ENCODE assay signal across 29 mouse cellular contexts in the genomic region with DNA sequence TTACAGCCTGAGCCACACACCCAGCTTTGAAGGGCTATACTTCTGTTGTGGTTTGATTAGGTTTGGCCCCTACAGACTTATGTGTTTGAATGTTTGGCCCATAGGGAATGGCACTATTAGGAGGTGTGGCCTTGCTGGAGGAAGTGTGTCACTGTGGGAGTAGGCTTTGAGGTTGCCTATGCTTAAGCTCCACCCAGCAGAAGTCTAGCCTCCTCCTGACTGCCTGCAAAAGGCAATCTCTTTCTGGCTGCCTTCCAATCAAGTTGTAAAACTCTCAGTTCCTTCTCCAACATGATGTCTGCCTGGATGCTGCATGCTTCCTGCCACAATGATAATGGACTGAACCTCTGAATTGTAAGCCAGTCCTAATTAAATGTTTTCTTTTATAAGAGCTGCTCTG. TPM values are rescaled to one million over a fixed set of nuclear protein-coding genes. Genes with fewer than 3 reads are reported as not detected.
DNase-seq lines count a peak whose midpoint lies in the region; ATAC-seq and TF ChIP-seq lines count a peak whose summit lies in the region.
"Had no signal": no experiment of that assay in that cellular context is flagged by ENCODE, and none has a peak within 500 bp of the region (broad histone marks: within the 10 kb centered on the region; RNA-seq: fewer than 3 reads in every experiment).

No protein-coding gene starts in this region.

- no peaks in the 10 kb centered on the region for H3K36me3 ChIP-seq in midbrain, postnatal 0 days (ENCODE audit: insufficient read depth, low read length)
- no peaks in the 10 kb centered on the region for H3K36me3 ChIP-seq in midbrain, embryonic 13.5 days
- H3K36me3 ChIP-seq in limb, embryonic 14.5 days (ENCODE audit: control insufficient read depth, insufficient read depth, low read length): no peaks in the 10 kb centered on the region
- H3K36me3 ChIP-seq: forebrain, embryonic 15.5 days; hindbrain, embryonic 12.5 days had no signal

- no peak for TF ChIP-seq CTCF in midbrain, postnatal 0 days (IDR thresholded peaks at IDR 0.05)

- H3K4me1 ChIP-seq in midbrain, postnatal 0 days (ENCODE audit: insufficient read depth, low read length): no peaks in the 10 kb centered on the region
- 0 out of 2 replicates have a peak, but pooled peaks cover 5% of the 10 kb centered on the region for H3K4me1 ChIP-seq in midbrain, embryonic 13.5 days (replicated peaks)
- no peaks in the 10 kb centered on the region for H3K4me1 ChIP-seq in limb, embryonic 14.5 days (ENCODE audit: control insufficient read depth, insufficient read depth, low read length)
- H3K4me1 ChIP-seq: forebrain, embryonic 15.5 days; liver, embryonic 15.5 days had no signal

- TF ChIP-seq POLR2A in limb, embryonic 14.5 days (IDR thresholded peaks at IDR 0.05; ENCODE audit: borderline replicate concordance, extremely low read depth, insufficient read depth, insufficient read length): no peak

- ATAC-seq in midbrain, postnatal 0 days (ENCODE audit: low FRiP score): no peak
- no peak for ATAC-seq in midbrain, embryonic 13.5 days
- ATAC-seq in limb, embryonic 14.5 days (ENCODE audit: low FRiP score, low read depth): no peak
- ATAC-seq: forebrain, embryonic 15.5 days; inflammation-experienced regulatory T-cells, adult 6 months had no signal

- DNase-seq in heart, adult 11 months: peak; percentile 10
- DNase-seq in heart, adult 9 months (ENCODE audit: low spot score in 2 of 2): no peak
- DNase-seq in midbrain, postnatal 0 days (ENCODE audit: low spot score): peak; percentile 12
- peak; percentile 55 for DNase-seq in ZHBTc4 (ENCODE audit: low read depth, low spot score)
- peak; percentile 59 for DNase-seq in limb, embryonic 14.5 days (ENCODE audit: low spot score)
- DNase-seq in urinary bladder, postnatal 36 days (ENCODE audit: low spot score in 2 of 2): no peak
- DNase-seq in embryo, embryonic 10.5 days (ENCODE audit: low spot score): no peak
- DNase-seq: adrenal gland, adult 2 months; B cell, adult 2 months; cerebellum, adult 11 months; cerebellum, postnatal 14 days; kidney, postnatal 36 days; left cerebral cortex, postnatal 4 days; lung, postnatal 36 days; spleen, adult 18-20 months; thymus, adult 18-20 months had no signal

- no peak overlapping the region for H3K27ac ChIP-seq in midbrain, postnatal 0 days (ENCODE audit: low read depth, low read length)
- no peak overlapping the region for H3K27ac ChIP-seq in midbrain, embryonic 13.5 days
- H3K27ac ChIP-seq in limb, embryonic 14.5 days (replicated peaks; ENCODE audit: low read depth, low read length): no peak overlapping the region
- H3K27ac ChIP-seq: forebrain, embryonic 15.5 days; hindbrain, embryonic 12.5 days; liver, embryonic 15.5 days had no signal

- no peak overlapping the region for H3K9ac ChIP-seq in midbrain, postnatal 0 days (replicated peaks; ENCODE audit: low read length, poor library complexity, severe bottlenecking)
- no peak overlapping the region for H3K9ac ChIP-seq in midbrain, embryonic 13.5 days (replicated peaks)
- no peak overlapping the region for H3K9ac ChIP-seq in limb, embryonic 14.5 days (ENCODE audit: low read depth, low read length, severe bottlenecking)
- H3K9ac ChIP-seq: forebrain, embryonic 15.5 days; hindbrain, embryonic 12.5 days; liver, embryonic 15.5 days had no signal

- H3K4me2 ChIP-seq in midbrain, postnatal 0 days (ENCODE audit: low read depth, low read length, poor library complexity, severe bottlenecking): no peak overlapping the region
- no peak overlapping the region for H3K4me2 ChIP-seq in midbrain, embryonic 13.5 days (replicated peaks)
- no peak overlapping the region for H3K4me2 ChIP-seq in limb, embryonic 14.5 days (replicated peaks; ENCODE audit: low read depth, low read length, severe bottlenecking)
- H3K4me2 ChIP-seq: forebrain, embryonic 15.5 days; hindbrain, embryonic 12.5 days; liver, embryonic 15.5 days; midbrain, embryonic 11.5 days had no signal

- H3K4me3 ChIP-seq in midbrain, postnatal 0 days (ENCODE audit: low read depth, low read length): no peak overlapping the region
- H3K4me3 ChIP-seq in midbrain, embryonic 13.5 days (replicated peaks): no peak overlapping the region
- no peak overlapping the region for H3K4me3 ChIP-seq in limb, embryonic 14.5 days (replicated peaks; ENCODE audit: low read length)
- H3K4me3 ChIP-seq: erythroblast, embryonic 14.5 days; forebrain, embryonic 15.5 days; hindbrain, embryonic 12.5 days; liver, embryonic 15.5 days had no signal

- no peaks in the 10 kb centered on the region for H3K9me3 ChIP-seq in midbrain, postnatal 0 days (ENCODE audit: low read length)
- H3K9me3 ChIP-seq in midbrain, embryonic 13.5 days: no peaks in the 10 kb centered on the region
- H3K9me3 ChIP-seq in limb, embryonic 14.5 days (ENCODE audit: control insufficient read depth, low read length): no peaks in the 10 kb centered on the region
- H3K9me3 ChIP-seq: forebrain, embryonic 15.5 days; hindbrain, embryonic 12.5 days; liver, embryonic 15.5 days had no signal

- H3K27me3 ChIP-seq in midbrain, postnatal 0 days (ENCODE audit: insufficient read depth, low read length): no peaks in the 10 kb centered on the region
- H3K27me3 ChIP-seq in midbrain, embryonic 13.5 days: no peaks in the 10 kb centered on the region
- H3K27me3 ChIP-seq in limb, embryonic 14.5 days (ENCODE audit: control insufficient read depth, insufficient read depth, low read length): no peaks in the 10 kb centered on the region
- H3K27me3 ChIP-seq: forebrain, embryonic 15.5 days; hindbrain, embryonic 12.5 days; liver, embryonic 15.5 days had no signal

RNA-seq across cellular contexts. Expression of gene Dmgdh, which starts 9.1 kb away (rescaled TPM):
- 0.28 TPM in 1 of 2 replicates, not detected in the other for total RNA-seq in midbrain, postnatal 0 days (2014; rRNA removed)
- polyA plus RNA-seq in midbrain, postnatal 0 days (2015; fragmentation: Nextera tagmentation; extraction: Ambion mirVana): 0.17 and 0.19 TPM in 2 replicates
- polyA plus RNA-seq in midbrain, embryonic 13.5 days (2015; fragmentation: Nextera tagmentation; extraction: Ambion mirVana): 0.09 and 0.11 TPM in 2 replicates
- 0.05 and 0.12 TPM in 2 replicates for polyA plus RNA-seq in limb, embryonic 14.5 days (2012; rRNA removed)
- 0.08 TPM in 1 of 2 replicates, not detected in the other for polyA plus RNA-seq in limb, embryonic 14.5 days (2014; fragmentation: Nextera tagmentation; extraction: Ambion mirVana)
- total RNA-seq: heart, adult 8-10 months; neutrophil, adult 5-6 weeks had no signal
- polyA plus RNA-seq: erythroblast, embryonic 14.5 days; heart, postnatal 0 days; inflammation-experienced regulatory T-cells, adult 6 months; midbrain, embryonic 11.5 days; stomach, embryonic 14.5 days had no signal

RNA-seq across cellular contexts. Expression of gene Bhmt2, which starts 9.2 kb away (rescaled TPM):
- not detected in 2 replicates for total RNA-seq in midbrain, postnatal 0 days (2014; rRNA removed)
- not detected in 2 replicates for polyA plus RNA-seq in midbrain, postnatal 0 days (2015; fragmentation: Nextera tagmentation; extraction: Ambion mirVana)
- 0.11 TPM in 1 of 2 replicates, not detected in the other for polyA plus RNA-seq in midbrain, embryonic 13.5 days (2015; fragmentation: Nextera tagmentation; extraction: Ambion mirVana)
- polyA plus RNA-seq in limb, embryonic 14.5 days (2012; rRNA removed): 0.04 and 0.06 TPM in 2 replicates
- polyA plus RNA-seq in limb, embryonic 14.5 days (2014; fragmentation: Nextera tagmentation; extraction: Ambion mirVana): not detected in 2 replicates
- total RNA-seq: gastrocnemius, adult 8-10 months; heart, adult 8-10 months; neutrophil, adult 5-6 weeks had no signal
- polyA plus RNA-seq: adrenal gland, adult 2 months; forebrain, embryonic 15.5 days; heart, postnatal 0 days; hindbrain, embryonic 12.5 days; inflammation-experienced regulatory T-cells, adult 6 months; midbrain, embryonic 11.5 days; stomach, embryonic 14.5 days had no signal

RNA-seq across cellular contexts. Expression of gene Bhmt, which starts 45.6 kb away (rescaled TPM):
- 0.16 TPM in 1 of 2 replicates, not detected in the other for total RNA-seq in midbrain, postnatal 0 days (2014; rRNA removed)
- polyA plus RNA-seq in midbrain, postnatal 0 days (2015; fragmentation: Nextera tagmentation; extraction: Ambion mirVana): not detected in 2 replicates
- polyA plus RNA-seq in midbrain, embryonic 13.5 days (2015; fragmentation: Nextera tagmentation; extraction: Ambion mirVana): 0.13 and 0.20 TPM in 2 replicates
- polyA plus RNA-seq in limb, embryonic 14.5 days (2012; rRNA removed): 0.05 TPM in 1 of 2 replicates, not detected in the other
- not detected in 2 replicates for polyA plus RNA-seq in limb, embryonic 14.5 days (2014; fragmentation: Nextera tagmentation; extraction: Ambion mirVana)
- total RNA-seq: heart, adult 8-10 months; left cerebral cortex, adult 18-20 months; left cerebral cortex, postnatal 4 days; neutrophil, adult 5-6 weeks had no signal
- polyA plus RNA-seq: midbrain, embryonic 11.5 days had no signal

Comparison
In these comparisons a context has a peak if more than half of its experiments do, and no peak if none do; other contexts are left out.
1. DNase-seq: peak in heart, adult 11 months (single experiment), midbrain, postnatal 0 days (single experiment), ZHBTc4 (single experiment) and limb, embryonic 14.5 days (single experiment); none in heart, adult 9 months (0 of 2), urinary bladder, postnatal 36 days (0 of 2) and embryo, embryonic 10.5 days (single experiment).